Mouse (Mus musculus) adrenal gland, adult 8-10 months (tissue): ENCODE data around the gene Pwwp2b. TPM values are rescaled to one million over a fixed set of nuclear protein-coding genes. Genes with fewer than 3 reads are reported as not detected.

Experiments
- DNase-seq: peaks from one replicate; pipeline ENCODE4 v3.0.0; 2022
- total RNA-seq, 4 experiments: library from RNA; stranded (reverse); gene quantifications; 2 replicates each; pipeline ENCODE4 v1.2.4; 2022

The Pwwp2b gene
- 10 to 100 TPM; 13.5 to 20.4 (median 17.0) TPM for total RNA-seq

- peak; percentile 75 for DNase-seq
These were observed at the start of gene Pwwp2b for GRCm38 (mm10) chr7:139247881-139248614. TSS of gene Pwwp2b (plus strand) at chr7:139248482.

GRCm38 (mm10) chr7:139200108-139200507 is 48.2 kb upstream of the Pwwp2b start:
- DNase-seq, result no peak

DNA sequence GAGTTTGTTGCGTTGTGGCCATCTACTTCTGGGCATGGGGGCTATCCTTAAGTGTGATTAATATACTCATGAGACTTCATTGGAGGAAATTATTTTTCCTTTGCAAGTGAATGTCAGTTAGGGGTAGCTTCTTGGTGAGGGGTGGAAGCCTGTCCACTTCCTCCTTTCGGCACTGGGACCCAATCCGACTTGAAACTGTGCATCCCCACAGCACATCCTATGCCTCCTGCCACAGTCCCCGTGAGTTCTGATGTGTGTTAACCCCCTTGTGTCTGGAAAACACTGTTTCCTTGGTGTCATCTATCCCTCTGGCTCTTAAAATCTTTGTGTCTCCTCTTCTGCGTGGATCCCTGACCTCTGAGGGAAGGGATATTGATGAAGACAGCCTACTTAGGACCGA is 47.1 kb upstream of the Pwwp2b start:
- no peak for DNase-seq

DNA sequence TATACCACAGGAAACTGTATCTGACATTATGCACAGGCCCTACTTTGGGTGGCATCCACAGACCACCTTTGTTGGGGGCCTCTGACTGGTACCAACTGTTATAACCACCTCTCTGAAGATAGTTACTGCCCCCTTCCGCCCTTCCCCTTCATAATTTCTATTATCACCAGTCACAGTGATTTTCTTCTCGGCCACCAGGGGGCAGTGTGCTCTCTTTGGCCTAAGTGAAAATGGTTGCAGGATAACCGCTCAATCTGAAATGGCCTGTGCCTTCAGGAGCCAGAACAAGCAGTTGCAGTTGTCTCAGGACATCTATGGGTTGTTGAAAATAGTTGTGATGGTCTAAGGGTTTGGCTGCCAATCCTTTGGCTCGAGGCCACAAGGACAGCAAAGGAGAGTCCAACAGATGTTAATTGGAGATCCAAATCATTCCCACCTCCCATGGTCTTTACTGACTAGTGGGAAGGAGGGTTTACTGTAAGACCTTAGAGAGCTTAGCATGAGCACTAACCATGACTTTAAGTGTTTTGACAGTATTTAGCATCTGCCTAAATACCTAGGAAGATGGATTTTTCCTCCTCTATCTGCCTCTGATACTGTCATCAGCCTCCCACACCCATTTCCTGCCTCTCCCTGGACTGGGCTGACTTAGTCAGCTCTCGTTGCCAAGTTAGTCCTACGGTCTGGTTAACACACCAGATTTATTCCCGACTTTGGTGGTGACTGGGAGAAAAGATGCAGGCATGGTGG is 40.1 kb upstream of the Pwwp2b start:
- DNase-seq, result no peak

- DNase-seq, result peak; percentile 68
These were observed 39.5 kb upstream of the Pwwp2b start for GRCm38 (mm10) chr7:139208773-139209095.

- DNase-seq, result no peak
These were observed 36.5 kb upstream of the Pwwp2b start for GRCm38 (mm10) chr7:139211761-139212160.

GRCm38 (mm10) chr7:139212754-139213745 is 35.2 kb upstream of the Pwwp2b start, which contains the start of the genes Lrrc27 and Stk32c:
TSS of gene Lrrc27 (plus strand) at chr7:139212988.
TSS of gene Stk32c (minus strand) at chr7:139213307.
- peak; percentile 98 for DNase-seq

- DNase-seq, result no peak
These were observed 34.5 kb upstream of the Pwwp2b start for GRCm38 (mm10) chr7:139213751-139214150.

- DNase-seq, result no peak
These were observed 34.1 kb upstream of the Pwwp2b start for GRCm38 (mm10) chr7:139214160-139214559.

DNA sequence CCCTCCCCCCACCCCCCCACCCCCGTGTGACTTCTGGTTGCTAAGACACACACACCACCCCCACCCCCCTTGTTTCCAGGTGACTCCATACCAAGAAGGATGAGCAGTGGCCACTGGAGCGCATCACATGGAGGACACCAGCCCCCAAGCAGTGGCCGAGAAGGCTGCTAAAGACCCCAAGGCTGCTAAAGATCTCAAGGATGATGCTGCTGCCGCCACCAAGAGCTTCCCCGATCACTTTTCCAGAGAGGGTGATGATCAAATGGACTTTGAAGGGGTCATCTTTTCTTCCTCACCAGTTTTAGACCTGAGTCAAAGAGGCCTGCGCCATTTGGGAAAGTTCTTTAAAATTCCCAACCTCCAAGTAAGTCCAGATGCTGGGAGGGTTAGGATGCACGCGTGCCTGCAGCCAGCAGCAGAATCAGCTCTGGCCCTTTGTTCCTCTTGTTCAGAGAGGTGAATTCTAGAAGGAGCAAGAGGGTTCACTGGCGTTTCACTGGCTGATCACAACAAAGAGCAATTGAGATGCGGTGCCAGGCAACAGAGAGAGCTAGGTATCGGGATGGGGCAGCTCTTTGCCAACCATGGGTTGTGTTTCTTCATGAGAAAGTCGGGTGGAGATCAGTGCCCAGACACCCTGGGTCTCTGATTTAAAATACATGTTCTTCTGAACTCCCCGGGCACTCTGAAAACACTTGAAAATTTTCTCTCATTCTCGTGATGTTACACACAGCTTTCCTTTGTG is 33.5 kb upstream of the Pwwp2b start:
- DNase-seq, result no peak

DNA sequence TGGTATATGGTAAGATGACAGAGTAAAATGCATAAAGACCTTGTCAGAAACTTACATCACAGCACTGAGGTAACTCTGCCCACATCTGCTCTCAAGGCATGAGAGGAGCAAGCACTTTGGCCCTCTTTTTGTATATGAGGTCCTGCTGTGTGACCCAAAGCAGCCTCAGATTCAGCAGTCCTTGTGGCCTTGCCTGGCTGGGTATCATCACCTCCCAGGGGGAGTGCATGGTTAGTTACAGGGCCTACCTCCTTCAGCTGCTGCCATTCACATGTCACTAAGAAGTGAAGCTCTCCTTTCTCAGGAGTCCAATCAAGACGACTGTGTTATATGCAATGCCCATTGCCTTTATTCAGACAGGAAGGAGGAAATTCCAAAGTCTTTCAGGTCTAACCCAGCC is 32.8 kb upstream of the Pwwp2b start:
- no peak for DNase-seq

DNA sequence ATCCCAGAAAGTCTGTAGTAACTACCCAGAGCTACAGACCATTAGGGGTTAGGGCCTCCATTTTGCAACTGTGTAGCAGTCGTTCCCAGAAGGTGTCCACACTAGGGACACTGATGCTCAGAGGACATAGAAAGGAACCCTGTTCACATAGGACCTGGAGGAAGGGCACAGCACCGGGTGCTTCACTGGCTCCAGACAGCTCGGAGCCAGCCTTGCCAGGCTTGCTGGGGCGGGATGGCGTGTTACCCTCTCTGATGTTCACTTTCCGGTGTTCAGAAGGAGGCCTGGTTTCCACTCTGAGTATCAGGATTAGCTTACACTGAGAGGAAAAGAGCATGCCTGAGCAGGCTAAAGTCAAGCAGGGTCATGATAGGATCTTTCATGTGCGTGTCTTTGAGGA is 32.3 kb upstream of the Pwwp2b start:
- no peak for DNase-seq

DNA sequence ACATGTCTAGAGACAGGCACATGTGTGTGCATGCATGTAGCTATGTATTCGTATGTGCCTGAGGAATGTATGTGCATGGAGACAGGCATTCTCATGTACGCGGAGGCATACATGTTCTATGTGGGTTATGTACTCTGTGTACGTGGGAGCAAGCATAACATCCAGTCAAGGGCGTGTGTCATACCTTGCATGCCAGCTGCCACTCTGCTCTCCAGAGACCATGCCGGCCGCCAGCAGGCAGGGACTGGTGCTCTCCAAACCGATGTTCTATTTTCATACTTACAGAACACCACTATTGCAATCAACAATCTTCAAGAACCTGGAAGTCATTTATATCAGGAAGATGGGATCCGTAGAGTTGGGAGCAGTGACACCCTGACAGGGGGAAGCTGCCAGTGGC is 31.8 kb upstream of the Pwwp2b start:
- no peak for DNase-seq

DNA sequence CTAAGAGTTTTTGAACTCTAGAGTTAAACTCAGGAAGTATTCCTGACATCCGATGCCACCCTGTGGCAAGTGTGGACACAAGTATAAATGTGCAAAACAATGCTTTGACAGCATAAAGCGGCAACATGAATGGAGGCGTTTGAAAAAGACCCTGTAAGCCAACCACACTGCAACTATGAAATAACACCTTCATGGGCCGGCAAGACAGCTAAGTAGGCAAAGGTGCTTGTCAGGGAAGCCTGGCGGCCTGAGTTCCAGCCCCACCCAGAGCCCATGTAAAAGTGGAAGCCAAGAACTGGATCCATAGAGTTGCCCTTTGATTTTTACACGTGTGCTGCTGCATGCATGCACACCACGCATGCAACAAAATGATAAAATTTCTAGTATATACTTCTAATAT is 31.2 kb upstream of the Pwwp2b start:
- DNase-seq, result no peak

DNA sequence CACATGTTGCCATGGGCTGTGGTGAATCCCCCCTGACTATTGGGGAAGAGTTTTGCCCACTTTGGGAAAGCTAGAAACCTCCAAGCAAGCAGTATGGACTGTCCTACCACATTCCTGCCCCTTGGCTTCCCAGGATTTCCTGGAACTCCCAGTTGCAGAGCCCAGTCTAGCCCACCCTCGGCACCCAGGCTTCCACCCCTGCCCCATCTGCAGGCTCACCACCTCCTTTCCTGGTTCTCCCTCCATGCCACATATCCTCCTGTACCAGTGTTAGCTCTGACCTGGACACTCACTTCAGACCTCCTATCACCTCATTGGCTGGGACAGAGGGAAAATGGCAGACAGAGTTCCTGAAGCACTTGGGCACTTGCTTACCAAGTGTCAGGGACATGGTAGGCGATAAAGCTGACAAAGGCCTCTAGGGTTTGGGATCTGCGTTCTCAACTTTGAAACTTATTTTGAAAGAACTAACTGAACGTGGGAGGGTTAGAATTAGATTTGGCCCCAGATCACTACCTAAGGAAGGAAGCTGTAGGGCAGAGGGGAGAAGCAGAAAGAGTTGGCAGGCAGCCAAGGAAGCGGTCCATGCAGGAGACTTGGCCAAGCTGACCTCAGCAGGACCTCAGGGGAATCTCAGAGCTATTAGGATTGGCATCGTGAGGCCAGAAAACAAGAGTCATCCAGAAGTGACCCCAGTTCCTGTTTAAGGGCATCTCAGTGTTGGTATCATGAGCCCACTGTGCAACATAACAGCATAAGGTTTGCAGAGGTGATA is 29.5 kb upstream of the Pwwp2b start:
- no peak for DNase-seq

DNA sequence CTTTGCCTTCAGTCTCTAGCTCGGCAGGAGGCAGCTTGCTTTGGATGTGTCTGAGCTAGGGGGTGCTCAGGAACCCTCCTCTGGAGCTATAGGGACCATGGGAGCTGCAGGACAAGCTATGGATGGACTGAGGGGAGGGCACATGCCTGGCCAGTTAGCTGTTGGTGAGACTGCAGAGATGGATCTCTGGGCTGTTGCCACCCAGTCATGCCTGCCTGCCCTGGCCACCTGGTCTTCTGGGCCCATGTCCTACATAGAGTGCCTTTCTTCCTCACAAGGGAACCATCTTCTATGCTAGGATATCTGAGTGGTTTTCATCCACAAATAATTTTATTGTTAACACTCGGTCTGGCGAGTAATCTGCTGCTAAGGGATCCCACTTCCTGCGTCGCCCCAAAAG is 28.8 kb upstream of the Pwwp2b start:
- DNase-seq, result no peak

DNA sequence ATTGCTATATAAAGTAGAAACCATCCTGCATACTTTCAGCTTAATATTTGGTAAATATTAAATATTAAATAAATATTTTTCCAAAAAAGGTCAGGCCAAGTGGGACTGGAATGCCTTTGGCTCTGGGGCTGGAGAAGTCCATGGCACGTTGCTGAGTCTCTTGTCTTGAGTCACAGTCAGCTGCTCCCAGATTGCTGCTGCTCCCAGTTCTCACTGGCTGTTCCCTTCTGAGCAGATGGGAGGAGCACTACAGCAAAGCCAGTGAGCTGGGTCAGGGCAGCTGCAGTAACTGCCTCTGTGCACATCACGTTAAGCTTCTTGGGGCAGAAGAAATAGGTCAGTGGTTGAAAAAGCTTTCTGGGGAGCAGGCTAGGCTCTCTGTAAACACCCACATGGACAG is 28.0 kb upstream of the Pwwp2b start:
- no peak for DNase-seq

- DNase-seq, result no peak
These were observed 27.2 kb upstream of the Pwwp2b start for GRCm38 (mm10) chr7:139221072-139221471.

GRCm38 (mm10) chr7:139221856-139222255 is 26.4 kb upstream of the Pwwp2b start:
- DNase-seq, result peak; percentile 0

GRCm38 (mm10) chr7:139222341-139222740 is 25.9 kb upstream of the Pwwp2b start:
- peak; percentile 0 for DNase-seq

DNA sequence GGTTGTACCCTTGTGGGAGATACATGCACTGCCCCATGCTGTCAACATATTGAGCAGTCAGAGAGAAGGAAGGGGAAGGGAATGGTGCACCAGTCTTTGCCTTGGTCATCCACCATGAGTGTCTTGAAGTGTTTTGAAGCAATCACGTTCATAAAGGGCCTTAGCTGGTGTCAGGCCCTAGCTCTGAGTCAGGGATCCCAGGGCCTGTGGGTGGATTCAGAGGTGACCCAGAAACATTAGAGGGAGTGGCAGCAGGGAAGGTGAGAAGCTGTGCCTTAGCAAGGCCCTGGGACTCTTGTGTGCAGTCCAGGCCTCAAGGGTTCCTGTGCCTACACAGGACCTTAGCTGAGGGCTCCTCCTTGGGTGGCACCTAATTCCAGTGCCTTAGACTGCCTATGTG is 24.2 kb upstream of the Pwwp2b start:
- DNase-seq, result peak; percentile 14
